Mouse (Mus musculus): ENCODE measurements around the gene Vdac1. TPM values are rescaled to one million over a fixed set of nuclear protein-coding genes. Genes with fewer than 3 reads are reported as not detected.

Vdac1 gene
- total RNA-seq (2014; rRNA removed) (306 and 330 TPM in 2 replicates), polyA plus RNA-seq (2015; fragmentation: Nextera tagmentation; extraction: Ambion mirVana) (327 and 401 TPM in 2 replicates)

- Histone ChIP-seq H3K4me1 (ENCODE audit: insufficient read depth) (peaks cover 27% of the 10 kb centered on the region), H3K4me3 (ENCODE audit: low read depth, low read length) (peak within 1 kb of the TSS; percentile 91), H3K27ac (ENCODE audit: low read depth, low read length) (peak within 1 kb of the TSS; percentile 96), H3K9ac (peak within 1 kb of the TSS; percentile 97), H3K9me3 (ENCODE audit: low read length) (no peaks in the 10 kb centered on the region), H3K27me3 (ENCODE audit: insufficient read depth, low read length) (no peaks in the 10 kb centered on the region), H3K4me2 (ENCODE audit: low read depth) (peak within 1 kb of the TSS; percentile 94), H3K36me3 (ENCODE audit: insufficient read depth) (no peaks in the 10 kb centered on the region)
- under 1% methylated on average over 69 of the region's 84 CpGs for WGBS
- DNase-seq (peak; percentile 92), ATAC-seq (peak; percentile 93)
- no peak; the same call in 1 of the 2 replicates for TF ChIP-seq CTCF (IDR thresholded peaks at IDR 0.05; ENCODE audit: low read depth)
Observed at GRCm38 (mm10) chr11:52360471-52361277, at the start of gene Vdac1. Vdac1 (plus strand) TSS chr11:52360860.

DNA sequence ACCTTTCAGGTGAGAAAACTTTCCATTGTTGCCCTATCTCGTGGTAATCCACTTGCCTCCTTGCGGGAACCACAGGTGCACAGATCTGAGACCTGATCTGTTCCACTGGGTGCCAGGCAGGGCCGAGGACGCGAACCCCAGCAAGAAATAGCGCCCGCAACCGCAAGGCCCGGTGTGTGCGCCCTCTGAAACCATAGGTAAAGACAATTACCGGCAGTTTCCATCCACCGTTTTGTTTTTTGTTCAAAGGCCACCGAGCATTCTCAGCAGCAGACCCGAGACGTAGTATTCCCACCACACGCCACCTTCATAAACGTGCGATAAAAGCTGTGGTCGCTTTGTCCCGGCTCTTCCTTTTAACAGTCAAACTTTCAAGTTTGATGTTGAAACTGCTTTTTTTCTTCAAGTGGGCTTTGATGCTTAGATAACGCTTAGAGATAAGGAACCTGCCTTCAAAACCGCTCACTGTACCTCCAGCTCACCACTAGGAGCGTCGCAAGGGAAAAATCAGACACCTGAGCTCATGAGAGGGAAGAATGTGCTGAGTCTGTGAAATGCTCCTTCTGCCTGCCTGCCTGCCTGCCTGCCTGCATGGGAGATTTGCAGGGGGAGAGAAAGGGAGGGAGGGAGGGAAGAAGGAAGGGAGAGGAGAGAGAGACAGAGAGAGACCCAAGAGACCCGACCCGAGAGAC is 46.4 kb upstream of the Vdac1 start:
- peak; percentile 71; the same call in 1 of the 2 replicates for ATAC-seq
- Histone ChIP-seq H3K4me1 (ENCODE audit: insufficient read depth) (no peaks in the 10 kb centered on the region), H3K27me3 (ENCODE audit: insufficient read depth, low read length) (no peaks in the 10 kb centered on the region), H3K4me2 (ENCODE audit: low read depth) (no peak overlapping the region), H3K9me3 (ENCODE audit: low read length) (no peaks in the 10 kb centered on the region), H3K27ac (ENCODE audit: low read depth, low read length) (no peak overlapping the region), H3K36me3 (ENCODE audit: insufficient read depth) (no peaks in the 10 kb centered on the region), H3K4me3 (ENCODE audit: low read depth, low read length) (no peak overlapping the region), H3K9ac (no peak overlapping the region)
- 16% methylated on average over 26 of the region's 26 CpGs for WGBS
- peak; percentile 62 for TF ChIP-seq CTCF (IDR thresholded peaks at IDR 0.05; ENCODE audit: low read depth)
- peak; percentile 38 for DNase-seq

DNA sequence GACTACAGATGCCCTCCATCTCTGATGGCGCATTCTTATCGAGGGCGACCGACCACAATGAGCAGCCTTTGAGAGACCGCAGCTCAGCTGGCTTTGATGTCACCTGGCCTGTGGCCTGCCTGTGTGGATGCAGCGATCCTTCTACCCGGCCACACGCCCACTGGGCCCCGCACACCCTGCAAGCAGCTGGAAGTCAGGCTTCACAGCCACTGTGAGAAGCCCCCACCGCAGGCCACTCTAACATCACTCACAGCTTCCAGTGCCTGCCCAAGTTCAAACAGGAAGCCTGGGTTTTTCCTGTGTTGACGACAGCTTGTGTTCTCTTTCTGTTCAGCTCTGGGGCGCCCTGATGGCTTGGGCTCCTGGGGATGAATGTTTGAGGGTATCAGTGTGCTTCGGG is 42.2 kb upstream of the Vdac1 start:
- H3K36me3 ChIP-seq (ENCODE audit: insufficient read depth), result no peaks in the 10 kb centered on the region
- no peak overlapping the region for H3K4me3 ChIP-seq (ENCODE audit: low read depth, low read length)
- no peaks in the 10 kb centered on the region for H3K4me1 ChIP-seq (ENCODE audit: insufficient read depth)
- no peaks in the 10 kb centered on the region for H3K27me3 ChIP-seq (ENCODE audit: insufficient read depth, low read length)
- 77% methylated on average over 13 of the region's 13 CpGs for WGBS
- H3K27ac ChIP-seq (ENCODE audit: low read depth, low read length), result no peak overlapping the region
- no peak overlapping the region for H3K9ac ChIP-seq
- DNase-seq (no peak), ATAC-seq (no peak)
- TF ChIP-seq CTCF (IDR thresholded peaks at IDR 0.05; ENCODE audit: low read depth), result no peak
- no peak overlapping the region for H3K4me2 ChIP-seq (ENCODE audit: low read depth)
- no peaks in the 10 kb centered on the region for H3K9me3 ChIP-seq (ENCODE audit: low read length)

GRCm38 (mm10) chr11:52319664-52320063 is 41.0 kb upstream of the Vdac1 start:
- no peaks in the 10 kb centered on the region for H3K4me1 ChIP-seq (ENCODE audit: insufficient read depth)
- DNase-seq, result no peak
- no peaks in the 10 kb centered on the region for H3K36me3 ChIP-seq (ENCODE audit: insufficient read depth)
- H3K27me3 ChIP-seq (ENCODE audit: insufficient read depth, low read length), result no peaks in the 10 kb centered on the region
- H3K4me3 ChIP-seq (ENCODE audit: low read depth, low read length), result no peak overlapping the region
- ATAC-seq, result no peak
- H3K27ac ChIP-seq (ENCODE audit: low read depth, low read length), result no peak overlapping the region
- no peak for TF ChIP-seq CTCF (IDR thresholded peaks at IDR 0.05; ENCODE audit: low read depth)
- no peaks in the 10 kb centered on the region for H3K9me3 ChIP-seq (ENCODE audit: low read length)
- no peak overlapping the region for H3K9ac ChIP-seq
- 86% methylated on average over 4 of the region's 4 CpGs for WGBS
- H3K4me2 ChIP-seq (ENCODE audit: low read depth), result no peak overlapping the region

DNA sequence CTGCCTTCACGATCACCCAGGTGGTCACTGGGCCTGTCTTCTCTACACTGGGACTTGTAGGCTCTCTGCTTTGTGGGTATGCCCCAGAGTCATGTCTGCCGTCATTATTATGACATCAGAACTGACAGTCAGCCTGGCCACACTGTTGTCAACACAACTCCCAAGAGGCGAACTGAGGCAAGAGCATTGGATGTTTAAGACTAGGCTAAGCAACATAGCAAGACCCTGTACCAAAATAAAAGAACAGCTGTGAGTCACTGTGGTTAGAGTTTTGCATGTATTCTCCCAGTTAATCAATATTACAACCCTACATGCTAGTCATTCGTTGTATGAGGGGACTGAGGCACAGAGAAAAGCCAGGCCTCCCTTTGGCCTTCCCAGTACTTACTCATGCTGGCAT is 40.1 kb upstream of the Vdac1 start:
- no peak overlapping the region for H3K9ac ChIP-seq
- no peaks in the 10 kb centered on the region for H3K36me3 ChIP-seq (ENCODE audit: insufficient read depth)
- H3K4me1 ChIP-seq (ENCODE audit: insufficient read depth), result no peaks in the 10 kb centered on the region
- WGBS, result 89% methylated on average over 4 of the region's 4 CpGs
- H3K27ac ChIP-seq (ENCODE audit: low read depth, low read length), result no peak overlapping the region
- H3K9me3 ChIP-seq (ENCODE audit: low read length), result no peaks in the 10 kb centered on the region
- H3K4me3 ChIP-seq (ENCODE audit: low read depth, low read length), result no peak overlapping the region
- H3K4me2 ChIP-seq (ENCODE audit: low read depth), result no peak overlapping the region
- ATAC-seq, result no peak
- TF ChIP-seq CTCF (IDR thresholded peaks at IDR 0.05; ENCODE audit: low read depth), result no peak
- DNase-seq, result no peak
- H3K27me3 ChIP-seq (ENCODE audit: insufficient read depth, low read length), result no peaks in the 10 kb centered on the region

DNA sequence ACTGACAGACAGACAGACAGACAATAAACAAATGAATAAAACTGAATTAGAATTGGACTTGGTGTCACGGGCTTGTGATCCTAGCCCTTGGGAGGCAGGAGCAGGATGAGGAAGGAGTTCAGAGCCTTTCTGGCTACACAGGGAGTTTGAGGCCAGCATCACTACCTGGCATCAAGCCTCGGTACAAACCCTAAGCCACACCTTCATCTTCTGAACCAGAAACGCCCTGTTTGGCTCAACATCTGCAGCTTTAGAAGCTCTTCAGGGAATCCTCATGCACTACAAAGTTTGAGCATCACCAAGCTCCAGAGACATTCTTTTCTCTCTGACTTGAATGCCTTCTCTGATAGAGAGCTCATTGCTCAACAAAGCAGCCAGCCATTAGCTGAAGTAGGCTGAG is 39.1 kb upstream of the Vdac1 start:
- H3K9me3 ChIP-seq (ENCODE audit: low read length), result no peaks in the 10 kb centered on the region
- no peaks in the 10 kb centered on the region for H3K36me3 ChIP-seq (ENCODE audit: insufficient read depth)
- ATAC-seq (no peak), DNase-seq (no peak)
- no peak overlapping the region for H3K27ac ChIP-seq (ENCODE audit: low read depth, low read length)
- no peak overlapping the region for H3K9ac ChIP-seq
- no peak overlapping the region for H3K4me2 ChIP-seq (ENCODE audit: low read depth)
- no peak overlapping the region for H3K4me3 ChIP-seq (ENCODE audit: low read depth, low read length)
- no peaks in the 10 kb centered on the region for H3K27me3 ChIP-seq (ENCODE audit: insufficient read depth, low read length)
- 69% methylated on average over 3 of the region's 3 CpGs for WGBS
- H3K4me1 ChIP-seq (ENCODE audit: insufficient read depth), result no peaks in the 10 kb centered on the region
- no peak for TF ChIP-seq CTCF (IDR thresholded peaks at IDR 0.05; ENCODE audit: low read depth)

Data from forebrain, postnatal 0 days (tissue).